Mouse (Mus musculus): ENCODE measurements at regions not wholly inside any gene's neighbourhood (a gene's known extent, or its start where the extent isn't known, plus 50 kb on each side); places are given as distances from the start of the nearest gene placed in this dataset.

GRCm38 (mm10) chr3:81482742-81483141 lies 446.5 kb downstream of the Pdgfc start:
- ATAC-seq (replicated peaks; ENCODE audit: insufficient number of reproducible peaks, low FRiP score, low TSS enrichment, low read depth) (no peak), DNase-seq (ENCODE audit: low spot score) (no peak)
- H3K36me3 ChIP-seq (replicated peaks; ENCODE audit: control insufficient read depth, insufficient read depth, low read depth, low read length): no peaks in the 10 kb centered on the region
- no peaks in the 10 kb centered on the region for H3K4me1 ChIP-seq (ENCODE audit: control insufficient read depth, insufficient read depth, low read length)
- H3K27me3 ChIP-seq (ENCODE audit: control insufficient read depth, insufficient read depth, low read length): no peaks in the 10 kb centered on the region
- no peak overlapping the region for H3K27ac ChIP-seq (replicated peaks; ENCODE audit: low read depth, low read length)
- WGBS: 69% methylated on average over 2 of the region's 2 CpGs
- no peak overlapping the region for H3K4me2 ChIP-seq (ENCODE audit: low read depth, low read length)
- no peak overlapping the region for H3K4me3 ChIP-seq (ENCODE audit: low read depth, low read length)
- no peaks in the 10 kb centered on the region for H3K9me3 ChIP-seq (replicated peaks; ENCODE audit: control insufficient read depth, low read length)
- no peak overlapping the region for H3K9ac ChIP-seq (replicated peaks; ENCODE audit: low read length)

GRCm38 (mm10) chr3:81483363-81483762 lies 447.1 kb downstream of the Pdgfc start:
- 60% methylated on average over 2 of the region's 2 CpGs for WGBS
- no peak overlapping the region for H3K9ac ChIP-seq (replicated peaks; ENCODE audit: low read length)
- H3K27me3 ChIP-seq (ENCODE audit: control insufficient read depth, insufficient read depth, low read length): no peaks in the 10 kb centered on the region
- H3K27ac ChIP-seq (replicated peaks; ENCODE audit: low read depth, low read length): no peak overlapping the region
- H3K4me1 ChIP-seq (ENCODE audit: control insufficient read depth, insufficient read depth, low read length): no peaks in the 10 kb centered on the region
- H3K4me3 ChIP-seq (ENCODE audit: low read depth, low read length): no peak overlapping the region
- no peaks in the 10 kb centered on the region for H3K36me3 ChIP-seq (replicated peaks; ENCODE audit: control insufficient read depth, insufficient read depth, low read depth, low read length)
- DNase-seq (ENCODE audit: low spot score) (peak; percentile 33), ATAC-seq (replicated peaks; ENCODE audit: insufficient number of reproducible peaks, low FRiP score, low TSS enrichment, low read depth) (no peak)
- H3K4me2 ChIP-seq (ENCODE audit: low read depth, low read length): no peak overlapping the region
- H3K9me3 ChIP-seq (replicated peaks; ENCODE audit: control insufficient read depth, low read length): no peaks in the 10 kb centered on the region

- Histone ChIP-seq H3K4me2 (ENCODE audit: low read depth, low read length) (no peak overlapping the region), H3K9ac (replicated peaks; ENCODE audit: low read length) (no peak overlapping the region), H3K27me3 (ENCODE audit: control insufficient read depth, insufficient read depth, low read length) (no peaks in the 10 kb centered on the region), H3K27ac (replicated peaks; ENCODE audit: low read depth, low read length) (no peak overlapping the region), H3K36me3 (replicated peaks; ENCODE audit: control insufficient read depth, insufficient read depth, low read depth, low read length) (no peaks in the 10 kb centered on the region), H3K9me3 (replicated peaks; ENCODE audit: control insufficient read depth, low read length) (no peaks in the 10 kb centered on the region), H3K4me1 (ENCODE audit: control insufficient read depth, insufficient read depth, low read length) (no peaks in the 10 kb centered on the region), H3K4me3 (ENCODE audit: low read depth, low read length) (no peak overlapping the region)
- 94% methylated on average over 1 of the region's 1 CpGs for WGBS
- ATAC-seq (replicated peaks; ENCODE audit: insufficient number of reproducible peaks, low FRiP score, low TSS enrichment, low read depth) (no peak), DNase-seq (ENCODE audit: low spot score) (no peak)
Observed at GRCm38 (mm10) chr3:81505316-81505715, 427.1 kb upstream of the Ctso start.

GRCm38 (mm10) chr3:81508611-81509010 lies 423.8 kb upstream of the Ctso start:
- Histone ChIP-seq H3K9me3 (replicated peaks; ENCODE audit: control insufficient read depth, low read length) (no peaks in the 10 kb centered on the region), H3K4me2 (ENCODE audit: low read depth, low read length) (no peak overlapping the region), H3K27ac (replicated peaks; ENCODE audit: low read depth, low read length) (no peak overlapping the region), H3K27me3 (ENCODE audit: control insufficient read depth, insufficient read depth, low read length) (no peaks in the 10 kb centered on the region), H3K9ac (replicated peaks; ENCODE audit: low read length) (no peak overlapping the region), H3K36me3 (replicated peaks; ENCODE audit: control insufficient read depth, insufficient read depth, low read depth, low read length) (no peaks in the 10 kb centered on the region), H3K4me1 (ENCODE audit: control insufficient read depth, insufficient read depth, low read length) (no peaks in the 10 kb centered on the region), H3K4me3 (ENCODE audit: low read depth, low read length) (no peak overlapping the region)
- DNase-seq (ENCODE audit: low spot score) (peak; percentile 58), ATAC-seq (replicated peaks; ENCODE audit: insufficient number of reproducible peaks, low FRiP score, low TSS enrichment, low read depth) (no peak; the same call in 1 of the 2 replicates)
- WGBS: 27% methylated on average over 2 of the region's 2 CpGs

- Histone ChIP-seq H3K27me3 (ENCODE audit: control insufficient read depth, insufficient read depth, low read length) (no peaks in the 10 kb centered on the region), H3K4me3 (ENCODE audit: low read depth, low read length) (no peak overlapping the region), H3K36me3 (replicated peaks; ENCODE audit: control insufficient read depth, insufficient read depth, low read depth, low read length) (no peaks in the 10 kb centered on the region), H3K27ac (replicated peaks; ENCODE audit: low read depth, low read length) (no peak overlapping the region), H3K9me3 (replicated peaks; ENCODE audit: control insufficient read depth, low read length) (no peaks in the 10 kb centered on the region), H3K4me1 (ENCODE audit: control insufficient read depth, insufficient read depth, low read length) (no peaks in the 10 kb centered on the region), H3K9ac (replicated peaks; ENCODE audit: low read length) (no peak overlapping the region), H3K4me2 (ENCODE audit: low read depth, low read length) (no peak overlapping the region)
- WGBS: 81% methylated on average over 4 of the region's 4 CpGs
- DNase-seq (ENCODE audit: low spot score) (no peak), ATAC-seq (replicated peaks; ENCODE audit: insufficient number of reproducible peaks, low FRiP score, low TSS enrichment, low read depth) (no peak)
Observed at GRCm38 (mm10) chr3:81521804-81522203, 410.6 kb upstream of the Ctso start.

- ATAC-seq (replicated peaks; ENCODE audit: insufficient number of reproducible peaks, low FRiP score, low TSS enrichment, low read depth): no peak
- Histone ChIP-seq H3K9me3 (replicated peaks; ENCODE audit: control insufficient read depth, low read length) (no peaks in the 10 kb centered on the region), H3K4me3 (ENCODE audit: low read depth, low read length) (no peak overlapping the region), H3K9ac (replicated peaks; ENCODE audit: low read length) (no peak overlapping the region), H3K36me3 (replicated peaks; ENCODE audit: control insufficient read depth, insufficient read depth, low read depth, low read length) (no peaks in the 10 kb centered on the region), H3K27me3 (ENCODE audit: control insufficient read depth, insufficient read depth, low read length) (no peaks in the 10 kb centered on the region), H3K4me2 (ENCODE audit: low read depth, low read length) (no peak overlapping the region), H3K27ac (replicated peaks; ENCODE audit: low read depth, low read length) (no peak overlapping the region), H3K4me1 (ENCODE audit: control insufficient read depth, insufficient read depth, low read length) (no peaks in the 10 kb centered on the region)
- no peak for DNase-seq (ENCODE audit: low spot score)
- WGBS: 90% methylated on average over 1 of the region's 1 CpGs
Observed at GRCm38 (mm10) chr3:81530872-81531271, 401.5 kb upstream of the Ctso start.

GRCm38 (mm10) chr3:81535448-81536205 lies 396.8 kb upstream of the Ctso start:
- DNase-seq (ENCODE audit: low spot score): peak; percentile 19
- WGBS: 78% methylated on average over 4 of the region's 4 CpGs
- no peaks in the 10 kb centered on the region for H3K36me3 ChIP-seq (replicated peaks; ENCODE audit: control insufficient read depth, insufficient read depth, low read depth, low read length)
- H3K4me3 ChIP-seq (ENCODE audit: low read depth, low read length): no peak overlapping the region
- no peaks in the 10 kb centered on the region for H3K9me3 ChIP-seq (replicated peaks; ENCODE audit: control insufficient read depth, low read length)
- no peak overlapping the region for H3K9ac ChIP-seq (replicated peaks; ENCODE audit: low read length)
- H3K4me1 ChIP-seq (ENCODE audit: control insufficient read depth, insufficient read depth, low read length): no peaks in the 10 kb centered on the region
- H3K4me2 ChIP-seq (ENCODE audit: low read depth, low read length): no peak overlapping the region
- ATAC-seq (replicated peaks; ENCODE audit: insufficient number of reproducible peaks, low FRiP score, low TSS enrichment, low read depth): 0 out of 2 replicates have a peak, but pooled peaks have one; percentile 59
- no peak overlapping the region for H3K27ac ChIP-seq (replicated peaks; ENCODE audit: low read depth, low read length)
- H3K27me3 ChIP-seq (ENCODE audit: control insufficient read depth, insufficient read depth, low read length): no peaks in the 10 kb centered on the region

GRCm38 (mm10) chr3:81554773-81555172 lies 377.6 kb upstream of the Ctso start:
- H3K9ac ChIP-seq (replicated peaks; ENCODE audit: low read length): no peak overlapping the region
- ATAC-seq (replicated peaks; ENCODE audit: insufficient number of reproducible peaks, low FRiP score, low TSS enrichment, low read depth) (no peak), DNase-seq (ENCODE audit: low spot score) (peak; percentile 2)
- no peak overlapping the region for H3K27ac ChIP-seq (replicated peaks; ENCODE audit: low read depth, low read length)
- no peaks in the 10 kb centered on the region for H3K4me1 ChIP-seq (ENCODE audit: control insufficient read depth, insufficient read depth, low read length)
- H3K27me3 ChIP-seq (ENCODE audit: control insufficient read depth, insufficient read depth, low read length): no peaks in the 10 kb centered on the region
- no peak overlapping the region for H3K4me3 ChIP-seq (ENCODE audit: low read depth, low read length)
- WGBS: 54% methylated on average over 7 of the region's 7 CpGs
- H3K36me3 ChIP-seq (replicated peaks; ENCODE audit: control insufficient read depth, insufficient read depth, low read depth, low read length): no peaks in the 10 kb centered on the region
- no peak overlapping the region for H3K4me2 ChIP-seq (ENCODE audit: low read depth, low read length)
- H3K9me3 ChIP-seq (replicated peaks; ENCODE audit: control insufficient read depth, low read length): no peaks in the 10 kb centered on the region
